Mouse (Mus musculus) C2C12 (cell line): ENCODE measurements around the gene Slc19a2. TPM values are rescaled to one million over a fixed set of nuclear protein-coding genes. Genes with fewer than 3 reads are reported as not detected.

Experiments used
- H3K27me3 ChIP-seq: one replicate; pipeline ENCODE4 v1.6.1; 2011; ENCODE audit not compliant: control insufficient read depth, insufficient read depth, insufficient read length
- H3K36me3 ChIP-seq: one replicate; pipeline ENCODE4 v1.6.1; 2011; ENCODE audit not compliant: control insufficient read depth, insufficient read depth
- H3K4me3 ChIP-seq: one replicate; pipeline ENCODE4 v1.5.1; 2011; ENCODE audit warnings: mild to moderate bottlenecking, control low read depth; ENCODE audit not compliant: poor library complexity, insufficient read depth, severe bottlenecking
- H3K79me2 ChIP-seq: one replicate; pipeline ENCODE4 v1.6.1; 2011; ENCODE audit not compliant: control insufficient read depth, insufficient read depth
- H3K79me3 ChIP-seq: one replicate; pipeline ENCODE4 v1.6.1; 2011; ENCODE audit warnings: low read depth, control low read depth
- H3ac ChIP-seq: one replicate; pipeline ENCODE3; 2011; ENCODE audit warnings: low read depth; ENCODE audit not compliant: control insufficient read depth, insufficient read length
- CEBPB ChIP-seq: IDR thresholded peaks from one replicate; pipeline ENCODE4 v1.6.1; 2011; ENCODE audit warnings: low read depth, mild to moderate bottlenecking, control low read depth, moderate library complexity
- CTCF ChIP-seq: IDR thresholded peaks from one replicate; pipeline ENCODE4 v1.5.1; 2011; ENCODE audit not compliant: control insufficient read depth, insufficient read depth, insufficient read length
- FOSL1 ChIP-seq: IDR thresholded peaks from one replicate; pipeline ENCODE4 v1.8.0; 2011; ENCODE audit warnings: mild to moderate bottlenecking, low read length; ENCODE audit not compliant: poor library complexity, insufficient read depth, severe bottlenecking
- MAX ChIP-seq: IDR thresholded peaks from one replicate; pipeline ENCODE4 v1.6.1; 2011; ENCODE audit warnings: mild to moderate bottlenecking, control low read depth
- MYOD1 ChIP-seq: IDR thresholded peaks from one replicate; pipeline ENCODE4 v1.6.1; 2011; ENCODE audit warnings: low read depth; ENCODE audit not compliant: control insufficient read depth, insufficient read length
- MYOG ChIP-seq: IDR thresholded peaks from one replicate; pipeline ENCODE4 v1.6.1; 2011; ENCODE audit not compliant: control insufficient read depth, insufficient read length; ENCODE audit errors: extremely low read depth
- USF1 ChIP-seq: IDR thresholded peaks from one replicate; pipeline ENCODE4 v1.6.1; 2011; ENCODE audit warnings: low read depth, mild to moderate bottlenecking, control low read depth, moderate library complexity
- long read RNA-seq, 2 experiments: library from polyadenylated mRNA; unstranded; transcript quantifications; one replicate each; pipeline ENCODE4 v2.0.0; 2019 to 2020
- polyA plus RNA-seq: library from polyadenylated mRNA; unstranded; fragments of >200 nt; fragmentation: generic; extraction: Trizol; gene quantifications from one replicate; pipeline ENCODE4 v1.2.1, GENCODE M21; 2012; ENCODE audit warnings: missing spikeins

Gene Slc19a2
- polyA plus RNA-seq, result 10.1 TPM
- long read RNA-seq, experiment 1, transcript Slc19a2-201 (6 exons, 3,571 nt), result major isoform, 7 of 9 reads
- long read RNA-seq, experiment 1, partial matches to known transcripts, result 0 of 9 reads
- long read RNA-seq, experiment 1, other reads (novel, unspliced or antisense), result 0 of 9 reads
- long read RNA-seq, experiment 2, transcript Slc19a2-201 (6 exons, 3,571 nt), result major isoform, 135 of 227 reads
- long read RNA-seq, experiment 2, transcript Slc19a2-202 (6 exons, 3,432 nt), result minor isoform, 76 of 227 reads
- long read RNA-seq, experiment 2, partial matches to known transcripts, result 4 of 227 reads
- long read RNA-seq, experiment 2, other reads (novel, unspliced or antisense), result 12 of 227 reads

GRCm38 (mm10) chr1:164248465-164249331 is at the start of gene Slc19a2:
TSS of gene Slc19a2 (plus strand) at chr1:164249046.
- peak within 1 kb of the TSS; percentile 71 for H3ac ChIP-seq
- H3K4me3 ChIP-seq, result peak within 1 kb of the TSS; percentile 75
- H3K27me3 ChIP-seq, result no peaks in the 10 kb centered on the region
- TF ChIP-seq MYOD1 (no peak), MAX (peak; percentile 61), CEBPB (peak; percentile 23)
- no peaks in the 10 kb centered on the region for H3K36me3 ChIP-seq
- H3K79me2 ChIP-seq, result peaks cover 45% of the 10 kb centered on the region
- H3K79me3 ChIP-seq, result peaks cover 40% of the 10 kb centered on the region

DNA sequence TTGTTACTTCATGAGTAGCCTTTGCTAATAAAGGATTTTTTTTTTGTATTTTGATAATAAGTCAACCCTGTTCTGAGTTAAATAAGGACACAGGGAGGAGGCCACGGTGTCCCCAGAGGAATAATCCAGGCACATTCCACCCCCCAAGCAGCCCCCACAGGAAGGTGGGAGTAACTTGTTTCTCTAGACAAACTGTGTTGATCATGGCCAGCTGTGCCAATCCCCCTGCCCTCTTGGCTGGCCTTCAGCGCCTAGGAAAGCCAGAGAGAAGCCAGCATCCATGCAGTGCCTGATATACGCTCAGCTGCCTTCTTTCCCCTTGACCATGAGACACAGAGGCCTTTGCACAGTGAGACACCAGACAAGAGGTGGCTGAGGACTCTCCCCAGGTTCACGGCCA is 49.3 kb upstream of the Slc19a2 start:
- no peaks in the 10 kb centered on the region for H3K36me3 ChIP-seq
- peaks cover under 1% of the 10 kb centered on the region for H3K27me3 ChIP-seq
- H3K79me2 ChIP-seq, result no peaks in the 10 kb centered on the region
- no peak overlapping the region for H3K4me3 ChIP-seq
- H3ac ChIP-seq, result no peak overlapping the region
- H3K79me3 ChIP-seq, result no peaks in the 10 kb centered on the region
- TF ChIP-seq CEBPB, result no peak
- TF ChIP-seq MYOD1, result no peak
- TF ChIP-seq MAX, result no peak
- no peak for TF ChIP-seq MYOG
- TF ChIP-seq FOSL1, result no peak
- no peak for TF ChIP-seq USF1
- no peak for TF ChIP-seq CTCF

- Histone ChIP-seq H3ac (no peak overlapping the region), H3K79me2 (no peaks in the 10 kb centered on the region), H3K4me3 (no peak overlapping the region), H3K36me3 (no peaks in the 10 kb centered on the region), H3K79me3 (no peaks in the 10 kb centered on the region), H3K27me3 (peaks cover 19% of the 10 kb centered on the region)
- TF ChIP-seq MAX (no peak), CEBPB (no peak), MYOG (no peak), MYOD1 (no peak), CTCF (no peak), FOSL1 (no peak)
Measured at GRCm38 (mm10) chr1:164208437-164208836, 40.4 kb upstream of the Slc19a2 start.

- H3K79me2 ChIP-seq, result no peaks in the 10 kb centered on the region
- TF ChIP-seq FOSL1 (no peak), MYOD1 (no peak), MAX (no peak), CEBPB (no peak)
Measured at GRCm38 (mm10) chr1:164210899-164211298, 37.9 kb upstream of the Slc19a2 start.

DNA sequence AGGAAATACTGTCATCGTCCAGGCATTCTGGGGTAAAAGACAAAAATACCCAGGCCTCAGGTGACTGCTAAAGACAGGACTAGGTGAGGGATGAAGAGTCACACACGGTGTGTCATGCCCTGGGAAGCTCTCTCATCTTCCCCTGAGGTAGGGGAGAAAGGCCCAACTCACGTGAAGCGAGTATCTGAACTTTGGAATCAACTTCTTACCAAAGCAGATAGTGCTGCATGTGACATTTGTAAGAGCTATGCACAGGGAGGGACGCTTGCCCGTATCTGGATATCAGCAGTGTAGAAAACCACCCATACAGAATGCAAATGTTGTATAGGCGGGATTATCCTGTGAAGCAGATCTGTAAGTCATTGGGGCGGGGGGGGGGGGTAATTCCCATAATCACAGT is 36.2 kb upstream of the Slc19a2 start:
- Histone ChIP-seq H3ac (no peak overlapping the region), H3K79me3 (no peaks in the 10 kb centered on the region), H3K36me3 (no peaks in the 10 kb centered on the region), H3K27me3 (no peaks in the 10 kb centered on the region), H3K79me2 (no peaks in the 10 kb centered on the region), H3K4me3 (no peak overlapping the region)
- TF ChIP-seq CTCF, result no peak
- TF ChIP-seq MYOG, result no peak
- TF ChIP-seq FOSL1, result no peak
- no peak for TF ChIP-seq MYOD1
- TF ChIP-seq MAX, result no peak
- no peak for TF ChIP-seq USF1
- TF ChIP-seq CEBPB, result no peak

More at GRCm38 (mm10) chr1:164210899-164211298, 37.9 kb upstream of the Slc19a2 start:
- Histone ChIP-seq H3K27me3 (peaks cover 8% of the 10 kb centered on the region), H3K4me3 (no peak overlapping the region), H3K36me3 (no peaks in the 10 kb centered on the region), H3ac (no peak overlapping the region), H3K79me3 (no peaks in the 10 kb centered on the region)
